Mouse (Mus musculus) kidney, postnatal 0 days (tissue): ENCODE data around the gene Flnb. TPM values are rescaled to one million over a fixed set of nuclear protein-coding genes. Genes with fewer than 3 reads are reported as not detected.

Experiments used
- ATAC-seq: fragments of 200-750 bp; cut with Nextera tagmentation; replicated peaks from 2 replicates; pipeline ENCODE4 v1.8.0; 2017; ENCODE audit warnings: low read depth, moderate number of reproducible peaks, moderate TSS enrichment, moderate library complexity; ENCODE audit not compliant: low FRiP score
- DNase-seq: peaks from one replicate; pipeline ENCODE4 v3.0.0-alpha.2; 2016; ENCODE audit warnings: low spot score
- H3K27ac ChIP-seq: fragments of 300-500 bp; sonication (generic); 2 replicates; pipeline ENCODE4 v1.5.1; 2014; ENCODE audit warnings: mild to moderate bottlenecking
- H3K27me3 ChIP-seq: fragments of 300-500 bp; sonication (generic); 2 replicates; pipeline ENCODE4 v1.6.1; 2014; ENCODE audit warnings: low read length, mixed read lengths; ENCODE audit not compliant: insufficient read depth
- H3K36me3 ChIP-seq: fragments of 300-500 bp; sonication (generic); 2 replicates; pipeline ENCODE4 v1.6.1; 2014; ENCODE audit warnings: low read length, mixed read lengths; ENCODE audit not compliant: insufficient read depth
- H3K4me1 ChIP-seq: fragments of 300-500 bp; sonication (generic); replicated peaks from 2 replicates; pipeline ENCODE4 v1.6.1; 2014; ENCODE audit warnings: antibody characterized with exemption, low read length, mixed read lengths; ENCODE audit not compliant: insufficient read depth
- H3K4me2 ChIP-seq: fragments of 300-500 bp; sonication (generic); 2 replicates; pipeline ENCODE4 v1.6.1; 2014; ENCODE audit warnings: mild to moderate bottlenecking, low read length, moderate library complexity, mixed read lengths
- H3K4me3 ChIP-seq: fragments of 300-500 bp; sonication (generic); replicated peaks from 2 replicates; pipeline ENCODE4 v1.5.1; 2014; ENCODE audit warnings: low read depth, low read length
- H3K9ac ChIP-seq: fragments of 300-500 bp; sonication (generic); 2 replicates; pipeline ENCODE4 v1.6.1; 2014; ENCODE audit warnings: low read depth, low read length
- H3K9me3 ChIP-seq: fragments of 300-500 bp; sonication (generic); replicated peaks from 2 replicates; pipeline ENCODE4 v1.6.1; 2016; ENCODE audit warnings: low read length, inconsistent platforms, mixed read lengths
- CTCF ChIP-seq: IDR thresholded peaks from 2 replicates; pipeline ENCODE4 v1.5.1; 2016; ENCODE audit warnings: antibody characterized with exemption, low read depth, mild to moderate bottlenecking, moderate library complexity
- WGBS: fragments of 180-500 bp; shearing (Covaris S2); extraction: QIAGEN DNeasy Blood & Tissue Kit; methylation state at CpG from one replicate; pipeline ENCODE4 v1.1.7; 2014; 5-methylcytosine and 5-hydroxymethylcytosine counted together
- polyA plus RNA-seq: library from polyadenylated mRNA; unstranded; fragments of >200 nt; fragmentation: Nextera tagmentation; extraction: Ambion mirVana; gene quantifications from 2 replicates; pipeline ENCODE4 v1.2.1, GENCODE M21; 2015

Flnb gene
- polyA plus RNA-seq, 1 experiment from 2014 or later: 10.7 TPM

DNA sequence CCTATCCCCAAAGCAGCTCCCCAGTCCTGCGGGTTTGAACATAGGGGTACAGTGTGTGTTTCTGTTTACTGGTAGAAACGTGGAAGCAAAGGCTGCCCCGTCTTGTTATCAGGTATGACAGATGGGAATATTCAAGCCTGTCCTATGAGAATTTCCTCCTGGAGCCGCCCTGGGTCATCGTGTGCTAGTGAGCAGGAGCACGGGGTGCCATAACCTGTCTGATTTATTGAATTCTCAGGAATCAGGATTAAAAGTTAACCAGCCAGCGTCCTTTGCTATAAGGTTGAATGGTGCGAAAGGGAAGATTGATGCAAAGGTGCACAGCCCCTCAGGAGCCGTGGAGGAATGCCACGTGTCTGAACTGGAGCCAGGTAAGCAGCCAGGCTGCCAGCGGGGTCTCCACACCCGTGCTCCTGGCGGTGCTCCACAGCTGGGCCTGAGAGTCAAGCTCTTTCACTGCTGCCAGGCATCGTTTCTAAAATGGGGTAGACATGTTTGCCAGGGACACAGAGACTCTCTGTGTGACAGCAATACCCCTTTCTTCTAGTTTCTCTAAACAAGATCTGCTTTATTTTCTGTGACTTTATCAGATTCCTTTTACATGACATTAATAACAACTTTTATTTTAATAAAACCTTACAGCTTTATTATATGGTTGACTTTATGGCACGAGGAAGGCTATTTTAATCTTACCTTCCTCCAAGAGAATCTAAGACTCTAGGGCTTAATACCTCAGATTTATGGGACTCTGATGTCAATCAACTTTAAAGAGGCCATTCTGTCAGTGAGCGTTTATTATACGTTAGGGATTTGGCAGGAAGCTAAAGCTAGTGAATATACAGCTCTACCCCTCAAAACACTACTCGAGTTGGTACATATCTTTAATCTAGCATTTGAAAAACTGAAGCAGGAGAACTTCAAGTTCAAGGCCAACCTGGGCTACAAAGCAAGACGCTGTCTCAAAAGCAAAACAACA, 121.3 kb downstream of the Flnb start:
- TF ChIP-seq CTCF: no peak
- H3K36me3 ChIP-seq: peaks cover 30% of the 10 kb centered on the region; the same call in 1 of the 2 replicates
- H3K9ac ChIP-seq: no peak overlapping the region
- H3K4me1 ChIP-seq: no peaks in the 10 kb centered on the region
- no peak overlapping the region for H3K4me2 ChIP-seq
- no peak overlapping the region for H3K4me3 ChIP-seq
- DNase-seq: no peak
- no peaks in the 10 kb centered on the region for H3K27me3 ChIP-seq
- ATAC-seq: no peak
- H3K27ac ChIP-seq: no peak overlapping the region
- no peaks in the 10 kb centered on the region for H3K9me3 ChIP-seq
- 65% methylated on average over 19 of the region's 19 CpGs for WGBS

DNA sequence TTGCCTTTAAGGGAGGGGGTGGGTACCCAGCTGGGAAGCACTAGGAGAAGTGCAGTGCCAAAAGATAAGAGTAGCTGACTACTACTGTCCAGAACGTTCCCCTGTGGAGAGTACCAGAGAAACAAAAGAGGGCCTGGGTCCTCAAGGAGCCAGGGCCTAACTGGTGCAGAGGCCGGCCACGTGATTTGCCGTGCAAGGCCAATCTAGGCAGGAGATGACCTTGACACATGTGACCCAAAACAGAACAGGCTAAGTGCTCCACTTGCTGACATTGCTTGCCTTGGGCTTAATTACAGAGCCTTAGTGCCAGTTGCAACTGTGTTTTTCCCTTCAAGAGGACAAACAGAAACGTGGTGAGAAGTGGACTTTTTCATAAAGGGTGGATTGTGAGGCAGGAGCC, 123.7 kb downstream of the Flnb start:
- no peak overlapping the region for H3K4me2 ChIP-seq
- no peaks in the 10 kb centered on the region for H3K9me3 ChIP-seq
- 79% methylated on average over 5 of the region's 5 CpGs for WGBS
- H3K27me3 ChIP-seq: no peaks in the 10 kb centered on the region
- no peaks in the 10 kb centered on the region for H3K4me1 ChIP-seq
- no peak overlapping the region for H3K27ac ChIP-seq
- ATAC-seq (no peak), DNase-seq (no peak)
- peaks cover 37% of the 10 kb centered on the region for H3K36me3 ChIP-seq
- no peak for TF ChIP-seq CTCF
- H3K9ac ChIP-seq: no peak overlapping the region
- no peak overlapping the region for H3K4me3 ChIP-seq

DNA sequence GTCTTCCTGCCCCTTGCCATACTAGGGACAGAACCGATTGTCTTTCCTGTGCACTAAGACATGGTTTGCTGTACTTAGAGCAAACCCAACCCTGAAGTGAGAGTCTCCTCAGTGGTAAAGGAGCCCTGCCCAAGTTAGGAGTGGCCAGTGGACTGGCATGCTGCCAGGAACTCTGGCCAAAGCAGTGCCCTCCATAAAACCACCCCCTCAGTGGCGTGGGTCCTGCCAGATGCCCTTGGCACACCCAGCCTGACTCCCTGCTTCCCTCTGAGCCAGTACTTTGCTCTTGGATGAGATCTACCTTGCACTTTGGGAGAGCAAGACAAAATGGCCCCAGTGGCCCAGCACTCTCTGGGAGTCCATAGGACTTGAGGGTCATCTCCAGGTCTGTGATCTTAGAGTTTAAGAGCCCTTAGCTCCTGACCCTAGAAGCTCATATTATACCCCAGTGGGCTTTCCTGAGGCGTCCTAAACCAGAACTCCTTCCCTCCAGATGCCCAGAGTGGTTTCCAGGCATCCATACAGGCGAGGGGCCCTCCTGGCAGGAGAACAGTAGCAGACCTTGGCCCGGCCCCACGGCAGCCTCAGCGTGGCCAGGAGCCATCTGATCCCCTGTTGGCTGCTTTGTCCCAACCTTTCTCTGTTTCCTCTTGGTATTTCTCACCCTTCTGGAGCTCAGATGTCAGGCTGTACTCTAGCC, 125.5 kb downstream of the Flnb start:
- no peak for TF ChIP-seq CTCF
- H3K9ac ChIP-seq: no peak overlapping the region
- H3K4me1 ChIP-seq: no peaks in the 10 kb centered on the region
- no peaks in the 10 kb centered on the region for H3K9me3 ChIP-seq
- H3K27me3 ChIP-seq: no peaks in the 10 kb centered on the region
- ATAC-seq: no peak
- H3K36me3 ChIP-seq: peaks cover 42% of the 10 kb centered on the region
- no peak overlapping the region; the same call in 1 of the 2 replicates for H3K27ac ChIP-seq
- WGBS: 69% methylated on average over 7 of the region's 7 CpGs
- no peak overlapping the region for H3K4me3 ChIP-seq
- H3K4me2 ChIP-seq: no peak overlapping the region
- DNase-seq: no peak

DNA sequence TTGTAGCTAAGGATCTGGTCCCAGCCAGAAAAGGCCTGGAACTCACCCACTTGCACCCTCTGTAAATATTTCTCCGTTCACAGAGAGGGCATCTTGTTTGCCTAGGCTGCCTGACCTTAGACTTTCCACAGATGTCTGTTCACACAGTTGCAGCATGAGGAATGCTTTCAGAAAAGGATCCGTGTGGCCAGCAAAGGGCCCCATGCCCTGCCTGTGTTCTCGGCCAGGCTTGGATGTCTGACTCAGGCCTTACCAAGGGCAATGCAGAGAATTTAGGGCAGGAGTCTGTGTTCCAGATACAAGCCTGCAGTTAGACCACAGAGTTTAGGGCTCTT, 126.0 kb downstream of the Flnb start:
- Histone ChIP-seq H3K27me3 (no peaks in the 10 kb centered on the region), H3K27ac (no peak overlapping the region), H3K4me3 (no peak overlapping the region), H3K36me3 (peaks cover 44% of the 10 kb centered on the region), H3K9me3 (no peaks in the 10 kb centered on the region), H3K4me1 (no peaks in the 10 kb centered on the region), H3K4me2 (no peak overlapping the region), H3K9ac (no peak overlapping the region)
- 71% methylated on average over 3 of the region's 3 CpGs for WGBS
- TF ChIP-seq CTCF: no peak
- no peak for ATAC-seq
- no peak for DNase-seq

DNA sequence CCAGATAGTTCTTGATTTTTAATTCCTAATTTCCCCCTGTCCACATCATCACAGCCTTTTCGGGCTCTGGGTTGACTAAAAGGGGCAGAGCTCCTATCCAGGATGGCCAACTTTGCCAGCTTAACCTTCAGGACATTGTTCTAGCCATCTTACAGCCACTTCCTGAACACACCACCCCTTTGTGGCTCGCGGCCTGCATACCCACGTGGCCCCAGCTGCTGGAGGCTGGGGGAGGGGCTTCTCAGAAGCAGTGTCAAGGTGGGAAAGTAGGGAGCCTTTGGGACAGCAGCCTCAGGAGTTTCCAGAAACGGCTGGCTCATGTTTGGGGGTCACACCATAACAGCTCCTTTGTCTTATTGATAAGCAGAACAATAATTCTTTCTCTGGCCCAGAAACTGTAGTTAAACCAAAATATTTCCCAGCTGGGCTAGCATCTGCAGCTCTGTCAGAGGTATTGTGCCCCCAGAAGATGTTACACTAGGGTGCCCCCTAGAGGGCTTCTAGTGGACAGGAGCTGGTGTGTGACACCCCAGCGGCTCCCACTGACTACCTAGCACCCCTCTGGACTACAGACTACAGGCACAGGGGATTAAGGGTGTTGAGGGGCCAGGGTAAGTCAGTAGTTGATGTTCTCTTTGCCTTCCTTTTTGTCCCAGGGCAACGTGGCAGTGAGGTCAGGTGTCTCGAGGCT, 126.7 kb downstream of the Flnb start:
- no peaks in the 10 kb centered on the region for H3K9me3 ChIP-seq
- no peak for ATAC-seq
- no peaks in the 10 kb centered on the region for H3K27me3 ChIP-seq
- no peak overlapping the region for H3K4me2 ChIP-seq
- H3K4me1 ChIP-seq: no peaks in the 10 kb centered on the region
- TF ChIP-seq CTCF: peak; percentile 41; the same call in 1 of the 2 replicates
- peak; percentile 22 for DNase-seq
- H3K4me3 ChIP-seq: no peak overlapping the region
- H3K9ac ChIP-seq: no peak overlapping the region
- 53% methylated on average over 8 of the region's 8 CpGs for WGBS
- no peak overlapping the region for H3K27ac ChIP-seq
- peaks cover 43% of the 10 kb centered on the region for H3K36me3 ChIP-seq

DNA sequence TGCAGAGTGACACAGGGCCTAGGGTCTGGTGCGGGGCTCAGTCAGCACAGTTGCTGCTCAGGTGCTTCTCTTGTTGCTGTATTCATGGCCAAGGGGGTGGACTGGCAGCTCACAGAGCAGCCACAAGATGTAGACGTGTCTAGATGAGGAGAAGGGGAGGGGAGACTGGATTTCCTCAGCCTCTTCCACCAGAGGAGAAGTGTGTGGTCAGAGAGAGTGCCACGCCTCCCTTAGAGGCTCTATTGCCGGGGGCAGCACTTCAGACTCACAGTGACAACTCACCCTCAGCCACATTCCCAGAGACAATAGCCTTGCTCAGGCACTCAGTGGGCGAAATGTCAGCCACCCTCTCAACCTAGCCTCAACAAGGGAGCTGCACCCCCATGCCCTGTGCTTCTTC, 127.5 kb downstream of the Flnb start:
- Histone ChIP-seq H3K9me3 (no peaks in the 10 kb centered on the region), H3K4me2 (no peak overlapping the region), H3K27me3 (no peaks in the 10 kb centered on the region), H3K4me1 (no peaks in the 10 kb centered on the region), H3K9ac (no peak overlapping the region), H3K4me3 (no peak overlapping the region), H3K27ac (no peak overlapping the region), H3K36me3 (peaks cover 43% of the 10 kb centered on the region)
- no peak for ATAC-seq
- TF ChIP-seq CTCF: no peak
- DNase-seq: no peak
- WGBS: 93% methylated on average over 5 of the region's 5 CpGs
